23 mouse cellular contexts compared by ENCODE assay signal in the genomic region with DNA sequence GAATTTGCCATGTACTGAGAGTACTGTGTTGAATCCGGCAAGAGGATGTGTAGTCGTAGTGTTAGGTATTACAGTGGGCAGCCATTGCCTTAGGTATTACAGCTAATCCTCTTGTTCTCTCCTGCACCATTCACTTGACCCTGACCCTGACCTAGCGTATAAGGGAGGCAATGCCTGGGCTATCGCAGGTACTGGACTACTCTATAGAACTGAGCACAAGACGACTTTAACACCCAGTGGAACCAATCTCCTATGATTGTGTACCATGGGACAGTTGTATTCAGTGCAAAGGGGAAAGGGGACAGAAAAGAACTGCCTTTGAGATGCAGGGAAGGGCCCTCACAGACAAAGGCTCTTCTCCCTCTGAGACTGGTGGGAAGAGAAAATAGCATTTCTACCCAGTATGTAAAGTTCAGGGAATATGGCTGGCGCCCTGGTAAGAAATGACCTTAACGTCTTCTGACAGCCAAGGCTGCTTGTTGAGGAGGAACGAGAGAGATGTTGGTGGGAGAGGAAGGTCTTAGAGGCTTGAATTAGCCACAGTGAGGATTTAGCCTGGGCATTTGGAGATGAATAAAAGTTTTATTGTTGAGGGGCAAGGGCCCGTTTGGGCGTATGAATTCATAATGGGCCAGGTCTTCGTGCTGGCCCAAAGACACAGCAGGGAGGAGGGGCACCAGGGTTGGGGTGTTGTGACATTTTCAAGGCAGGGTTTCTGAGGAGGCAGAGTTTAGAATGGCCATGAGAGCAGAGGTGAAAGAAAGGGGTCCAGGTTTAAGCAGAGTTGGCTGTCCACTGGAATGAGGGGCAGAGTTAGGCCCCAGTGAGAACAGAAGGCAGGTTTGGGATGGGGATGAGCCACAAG. TPM values are rescaled to one million over a fixed set of nuclear protein-coding genes. Genes with fewer than 3 reads are reported as not detected.
DNase-seq lines count a peak whose midpoint lies in the region; ATAC-seq and TF ChIP-seq lines count a peak whose summit lies in the region.
"Had no signal": no experiment of that assay in that cellular context is flagged by ENCODE, and none has a peak within 500 bp of the region (broad histone marks: within the 10 kb centered on the region; RNA-seq: fewer than 3 reads in every experiment).

No protein-coding gene starts in this region.

- H3K4me2 ChIP-seq in forebrain, postnatal 0 days (ENCODE audit: low read depth) = no peak overlapping the region
- H3K4me2 ChIP-seq: embryonic facial prominence, embryonic 12.5 days; heart, embryonic 11.5 days; hindbrain, embryonic 13.5 days; limb, embryonic 15.5 days; neural tube, embryonic 13.5 days had no signal

- no peak for ATAC-seq in forebrain, postnatal 0 days
- no peak for ATAC-seq in activated CD4-positive, CD25-positive, alpha-beta regulatory T cell, adult 4 months
- ATAC-seq: intestine, postnatal 0 days had no signal

- TF ChIP-seq POLR2A in brain, embryonic 14.5 days (IDR thresholded peaks at IDR 0.05; ENCODE audit: borderline replicate concordance, extremely low read depth, insufficient read depth, insufficient read length, poor library complexity, severe bottlenecking) = no peak

- peaks cover 24% of the 10 kb centered on the region for H3K4me1 ChIP-seq in forebrain, embryonic 10.5 days
- no peaks in the 10 kb centered on the region for H3K4me1 ChIP-seq in forebrain, postnatal 0 days (ENCODE audit: insufficient read depth)
- H3K4me1 ChIP-seq: embryonic facial prominence, embryonic 12.5 days had no signal

- 59% methylated on average over 11 of the region's 11 CpGs for WGBS in forebrain, embryonic 10.5 days
- 49% methylated on average over 11 of the region's 11 CpGs for WGBS in forebrain, postnatal 0 days

- H3K27me3 ChIP-seq in forebrain, embryonic 10.5 days (ENCODE audit: poor library complexity, severe bottlenecking) = no peaks in the 10 kb centered on the region
- no peaks in the 10 kb centered on the region for H3K27me3 ChIP-seq in forebrain, postnatal 0 days (ENCODE audit: insufficient read depth, low read length)
- H3K27me3 ChIP-seq: embryonic facial prominence, embryonic 12.5 days; hindbrain, embryonic 13.5 days; limb, embryonic 15.5 days; neural tube, embryonic 13.5 days had no signal

- H3K4me3 ChIP-seq in forebrain, embryonic 10.5 days = no peak overlapping the region
- H3K4me3 ChIP-seq in forebrain, postnatal 0 days (ENCODE audit: low read depth, low read length) = no peak overlapping the region
- H3K4me3 ChIP-seq in layer of hippocampus, adult 2 months = no peak overlapping the region
- H3K4me3 ChIP-seq: embryonic facial prominence, embryonic 12.5 days; hindbrain, embryonic 13.5 days; limb, embryonic 15.5 days; neural tube, embryonic 13.5 days had no signal

- no peaks in the 10 kb centered on the region for H3K9me3 ChIP-seq in forebrain, embryonic 10.5 days
- no peaks in the 10 kb centered on the region for H3K9me3 ChIP-seq in forebrain, postnatal 0 days (ENCODE audit: low read length)
- H3K9me3 ChIP-seq: embryonic facial prominence, embryonic 12.5 days; hindbrain, embryonic 13.5 days; limb, embryonic 15.5 days; neural tube, embryonic 13.5 days had no signal

- no peak for TF ChIP-seq CTCF in forebrain, postnatal 0 days (IDR thresholded peaks at IDR 0.05; ENCODE audit: low read depth)
- TF ChIP-seq CTCF in layer of hippocampus, adult 2 months (conservative IDR thresholded peaks at IDR 0.05) = no peak
- TF ChIP-seq CTCF in brain, embryonic 14.5 days (IDR thresholded peaks at IDR 0.05; ENCODE audit: borderline replicate concordance, extremely low read depth, insufficient read depth, insufficient read length) = no peak

- no peak overlapping the region for H3K9ac ChIP-seq in forebrain, postnatal 0 days
- H3K9ac ChIP-seq: embryonic facial prominence, embryonic 12.5 days; limb, embryonic 15.5 days; liver, embryonic 14.5 days; neural tube, embryonic 13.5 days had no signal

- H3K27ac ChIP-seq in forebrain, embryonic 10.5 days = peak overlapping the region; percentile 36
- H3K27ac ChIP-seq in forebrain, postnatal 0 days (ENCODE audit: low read depth, low read length) = no peak overlapping the region
- peak overlapping the region; percentile 40 for H3K27ac ChIP-seq in layer of hippocampus, adult 2 months
- H3K27ac ChIP-seq: embryonic facial prominence, embryonic 12.5 days; limb, embryonic 15.5 days; liver, embryonic 14.5 days; neural tube, embryonic 13.5 days had no signal

- H3K36me3 ChIP-seq in forebrain, embryonic 10.5 days (replicated peaks) = no peaks in the 10 kb centered on the region; the same call in 1 of the 2 replicates
- no peaks in the 10 kb centered on the region for H3K36me3 ChIP-seq in forebrain, postnatal 0 days (ENCODE audit: insufficient read depth)
- H3K36me3 ChIP-seq: embryonic facial prominence, embryonic 12.5 days; hindbrain, embryonic 13.5 days; limb, embryonic 15.5 days had no signal

- DNase-seq in forebrain, embryonic 10.5 days (ENCODE audit: extremely low spot score, low spot score) = no peak
- DNase-seq in forebrain, postnatal 0 days = no peak
- DNase-seq in layer of hippocampus, adult 2 months (ENCODE audit: low spot score in 2 of 2) = no peak
- DNase-seq in layer of hippocampus, adult 9-10 months (ENCODE audit: low spot score) = no peak
- DNase-seq in brain, embryonic 14.5 days (ENCODE audit: low read depth) = peak; percentile 24
- peak; percentile 32 for DNase-seq in retina, embryonic 14.5 days (ENCODE audit: low spot score)
- DNase-seq: cerebellum, adult 8-10 months; embryo, embryonic 11 days; heart, adult 18-20 months; heart, postnatal 36 days; kidney, postnatal 25 days; lung, adult 2 months; lung, postnatal 14 days; spleen, adult 18-20 months; thymus, postnatal 14 days had no signal

RNA-seq across cellular contexts. Expression of a gene that starts 9.9 kb away (rescaled TPM):
- 15.6 and 16.5 TPM in 2 replicates for polyA plus RNA-seq in forebrain, embryonic 10.5 days (2016; fragmentation: Nextera tagmentation; extraction: Ambion mirVana)
- 48.2 and 55.0 TPM in 2 replicates for total RNA-seq in forebrain, postnatal 0 days (2014; rRNA removed)
- polyA plus RNA-seq in forebrain, postnatal 0 days (2015; fragmentation: Nextera tagmentation; extraction: Ambion mirVana) = 113 and 141 TPM in 2 replicates
- 100 to 1,000 TPM; 231 to 237 TPM for total RNA-seq in layer of hippocampus, adult 2 months (2021)
- 163 and 172 TPM in 2 replicates for polyA plus RNA-seq in brain, embryonic 14.5 days (2012; rRNA removed)
- polyA plus RNA-seq in activated CD4-positive, CD25-positive, alpha-beta regulatory T cell, adult 4 months (2017; shearing (Covaris generic)) = 1 to 10 TPM; 2.5 to 2.7 TPM

RNA-seq across cellular contexts. Expression of a gene that starts 43.5 kb away (rescaled TPM):
- 62.3 and 63.2 TPM in 2 replicates for polyA plus RNA-seq in forebrain, embryonic 10.5 days (2016; fragmentation: Nextera tagmentation; extraction: Ambion mirVana)
- 51.2 and 61.4 TPM in 2 replicates for total RNA-seq in forebrain, postnatal 0 days (2014; rRNA removed)
- polyA plus RNA-seq in forebrain, postnatal 0 days (2015; fragmentation: Nextera tagmentation; extraction: Ambion mirVana) = 41.7 and 49.2 TPM in 2 replicates
- total RNA-seq in layer of hippocampus, adult 2 months (2021) = 10 to 100 TPM; 60.8 to 63.2 TPM
- 82.3 and 88.6 TPM in 2 replicates for polyA plus RNA-seq in brain, embryonic 14.5 days (2012; rRNA removed)
- polyA plus RNA-seq in activated CD4-positive, CD25-positive, alpha-beta regulatory T cell, adult 4 months (2017; shearing (Covaris generic)) = 10 to 100 TPM; 20.4 to 24.5 TPM

Comparison
In these comparisons a context has a peak if more than half of its experiments do, and no peak if none do; other contexts are left out.
1. DNase-seq: peak in brain, embryonic 14.5 days (single experiment) and retina, embryonic 14.5 days (single experiment); none in forebrain, embryonic 10.5 days (single experiment), forebrain, postnatal 0 days (single experiment), layer of hippocampus, adult 2 months (0 of 2) and layer of hippocampus, adult 9-10 months (single experiment).